Mouse (Mus musculus): ENCODE results near the gene Zswim1.
"Not testable (repeated sequence)": the region's sequence is repeated elsewhere in the genome, so short reads cannot be mapped to it uniquely, and the experiment has no call there.

Zswim1 gene

DNA sequence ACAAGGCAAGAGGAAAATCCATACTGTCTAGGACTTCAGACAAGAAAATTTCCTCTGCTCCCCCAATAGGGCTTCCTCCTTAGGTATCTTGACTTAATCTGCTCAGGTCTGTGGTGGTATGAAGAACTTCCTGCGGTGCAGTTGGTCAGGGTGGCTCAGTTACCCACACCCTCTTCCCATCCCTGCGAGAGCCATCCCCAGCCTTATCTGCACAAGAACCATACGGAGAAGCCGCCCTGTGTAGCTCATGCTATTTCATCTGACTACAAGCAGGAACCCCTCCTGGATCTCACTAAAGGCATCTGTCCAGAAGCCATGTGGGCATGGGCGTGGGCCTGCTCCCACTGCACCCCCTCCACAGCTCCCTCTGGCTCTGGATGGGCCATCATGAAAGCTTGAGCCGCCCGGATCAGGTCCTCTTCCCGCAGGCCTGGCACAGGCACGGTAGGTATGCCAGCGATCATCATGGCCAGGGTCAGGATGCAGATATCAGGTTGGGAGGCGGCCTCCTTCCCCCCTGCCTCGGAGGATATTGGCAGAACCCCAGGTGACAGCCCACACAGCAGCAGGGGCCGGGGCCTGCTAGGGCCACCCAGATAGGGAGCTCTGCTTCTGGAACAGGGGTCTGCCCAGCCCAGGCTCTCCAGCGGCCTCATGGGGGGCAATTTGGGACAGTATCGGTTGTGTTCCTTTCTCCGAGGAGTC lies 4.8 kb downstream of the Zswim1 start:
- no peak for DNase-seq (ENCODE audit: inconsistent age in 2 of 2, low spot score in 1 of 2)

DNA sequence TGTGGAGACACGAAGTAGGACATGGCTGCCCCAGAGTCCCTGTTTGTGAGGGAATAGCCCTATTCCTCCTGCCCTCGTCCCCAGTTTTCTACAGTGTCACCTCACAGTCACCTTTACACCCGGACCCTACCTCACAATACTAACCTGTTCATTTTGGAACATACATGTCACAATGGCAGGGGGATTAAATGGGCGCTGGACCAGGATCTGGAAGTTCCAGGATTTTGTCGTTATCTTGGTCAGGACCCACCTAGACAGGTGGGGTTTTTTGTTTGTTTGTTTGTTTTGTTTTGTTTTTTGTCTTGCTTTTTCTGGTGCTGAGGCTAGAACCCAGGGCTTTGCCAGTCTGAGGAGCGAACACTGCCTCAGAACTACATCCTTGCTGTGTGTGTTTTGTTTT lies 6.0 kb downstream of the Zswim1 start, which contains the start of gene Spata25:
Spata25 (minus strand) TSS at position 101 of the 400 bp plus-strand sequence.
- no peak for DNase-seq (ENCODE audit: inconsistent age in 2 of 2, low spot score in 1 of 2)

DNA sequence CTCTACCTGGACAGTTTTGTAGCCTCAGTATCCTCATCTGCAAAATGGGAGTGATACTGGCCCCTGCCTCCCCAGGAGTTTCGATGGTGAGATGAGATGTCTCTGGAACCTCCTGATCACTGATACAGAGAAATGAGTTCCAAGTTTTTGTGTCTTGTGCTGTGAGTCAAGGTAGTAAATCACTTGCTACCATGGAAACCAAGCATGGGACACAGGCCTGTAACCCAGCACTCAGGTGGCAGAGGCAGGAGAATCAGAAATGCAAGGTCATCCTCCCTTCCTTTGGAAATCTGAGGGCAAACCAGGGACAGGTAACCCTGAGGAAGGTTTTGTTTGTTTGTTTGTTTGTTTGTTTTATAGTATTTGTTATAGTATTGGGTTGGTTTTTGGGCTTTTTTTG lies 6.6 kb downstream of the Zswim1 start:
- DNase-seq (ENCODE audit: inconsistent age in 2 of 2, low spot score in 1 of 2) = no peak

DNA sequence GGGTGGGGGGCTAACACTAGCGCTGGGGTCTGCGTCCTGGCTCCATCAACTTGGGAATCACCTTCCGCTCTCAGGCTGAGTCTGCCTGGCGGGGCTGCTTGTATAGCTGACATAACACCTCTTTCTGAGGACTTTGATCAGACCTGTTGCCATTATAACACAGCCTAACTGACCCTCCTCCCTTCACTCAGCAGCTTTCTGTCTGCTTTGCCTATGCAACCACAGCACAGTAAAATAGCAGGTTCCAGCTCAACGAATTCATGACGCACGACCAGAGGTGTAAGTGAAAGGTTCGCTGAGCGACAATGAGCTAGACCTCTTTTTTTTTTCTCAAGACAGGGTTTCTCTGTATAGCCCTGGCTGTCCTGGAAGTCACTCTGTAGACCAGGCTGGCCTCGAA lies 8.5 kb downstream of the Zswim1 start:
- DNase-seq (ENCODE audit: inconsistent age in 2 of 2, low spot score in 1 of 2) = no peak

DNA sequence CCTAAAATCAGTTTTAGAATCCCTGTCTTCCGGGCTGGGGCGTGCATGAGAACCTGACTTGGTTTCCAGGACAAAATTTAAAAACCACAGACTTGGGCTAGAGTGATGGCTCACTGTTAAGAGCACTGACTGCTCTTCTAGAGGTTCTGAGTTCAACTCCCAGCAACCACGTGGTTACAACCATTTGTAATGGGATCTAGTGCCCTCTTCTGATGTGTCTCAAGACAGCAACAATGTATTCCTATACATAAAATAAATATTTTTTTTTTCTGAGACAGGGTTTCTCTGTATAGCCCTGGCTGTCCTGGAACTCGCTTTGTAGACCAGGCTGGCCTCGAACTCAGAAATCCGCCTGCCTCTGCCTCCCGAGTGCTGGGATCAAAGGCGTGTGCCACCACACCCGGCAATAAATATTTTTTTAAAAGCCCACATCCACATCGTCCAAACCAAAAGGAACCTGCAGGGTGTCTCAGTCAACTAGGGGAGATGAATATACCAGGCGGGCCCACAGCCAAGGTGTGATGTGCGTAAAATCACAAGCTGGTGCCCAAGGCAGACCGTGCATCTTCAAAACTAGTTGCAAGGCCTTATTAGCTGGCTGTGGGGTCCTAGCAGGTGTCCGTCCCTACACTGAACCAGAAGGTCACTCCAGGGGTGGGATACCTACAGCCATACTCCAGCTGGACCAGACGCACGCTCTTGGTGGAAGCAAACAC lies 9.7 kb downstream of the Zswim1 start:
- DNase-seq (ENCODE audit: inconsistent age in 2 of 2, low spot score in 1 of 2) = no peak

DNA sequence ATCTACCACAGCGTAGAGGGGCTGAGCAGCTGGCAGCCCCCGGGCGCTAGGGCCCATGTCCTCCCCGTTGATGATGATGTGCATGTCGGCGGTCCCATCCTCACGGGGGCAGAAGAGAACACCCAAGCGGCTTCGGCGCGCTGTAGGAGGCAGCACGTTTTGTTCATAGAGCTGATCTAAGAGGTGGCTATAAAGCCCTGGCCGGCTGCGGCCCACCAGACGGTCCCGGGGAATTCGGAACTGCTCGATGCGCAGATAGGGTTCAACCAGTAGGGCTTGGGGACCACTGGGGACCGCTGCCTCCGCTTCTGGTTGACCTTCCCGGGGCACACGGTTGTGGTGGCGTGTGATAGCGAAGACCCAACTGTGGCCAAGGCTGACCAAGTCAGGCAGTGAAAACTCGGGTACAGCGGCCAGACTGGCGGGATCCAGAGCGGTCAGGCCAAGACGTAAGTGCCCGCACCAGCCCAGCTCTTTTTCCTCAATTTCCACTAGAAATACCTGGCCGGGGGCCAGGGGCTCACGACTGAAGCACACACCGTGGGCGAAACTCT lies 10.3 kb downstream of the Zswim1 start, which contains the start of gene Ctsa:
Ctsa (plus strand) TSS at position 126 of the 554 bp plus-strand sequence.
- peak; percentile 86 to 95 for DNase-seq (ENCODE audit: inconsistent age in 2 of 2, low spot score in 1 of 2)

DNA sequence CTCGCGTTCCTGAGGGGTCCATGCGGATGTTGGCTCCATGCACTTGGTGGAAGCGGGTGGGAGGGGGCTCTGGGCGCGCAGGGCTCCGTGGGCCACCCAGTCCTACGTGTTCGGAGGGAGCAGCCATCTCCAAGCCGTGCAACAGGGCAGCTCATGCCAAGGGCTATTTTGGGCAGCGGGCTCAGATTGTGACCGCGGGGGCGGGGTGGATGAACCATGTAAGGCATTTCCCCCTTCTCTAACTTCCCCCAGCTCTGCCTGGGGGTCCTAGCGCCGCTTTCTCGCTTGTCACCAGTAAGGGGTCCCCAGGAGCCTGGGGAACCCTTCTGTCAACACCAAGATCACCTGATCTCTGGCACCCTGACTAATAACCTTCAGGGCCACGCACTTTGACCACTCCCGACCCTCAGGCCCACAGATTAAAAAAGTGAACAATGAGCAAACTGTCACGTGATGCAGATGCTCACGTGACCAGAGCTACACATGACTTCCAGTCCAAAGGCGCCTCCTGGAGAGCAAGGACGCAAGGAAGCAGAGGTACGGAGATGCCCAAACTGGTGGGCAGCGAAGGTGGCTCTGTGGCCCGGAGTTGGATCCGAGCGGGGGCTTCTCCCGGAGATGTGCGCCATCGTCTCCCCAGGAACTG lies 11.0 kb downstream of the Zswim1 start, which contains the start of gene Neurl2:
Neurl2 (minus strand) TSS at position 143 of the 646 bp plus-strand sequence.
- peak; percentile 92 to 97 for DNase-seq (ENCODE audit: inconsistent age in 2 of 2, low spot score in 1 of 2)

DNA sequence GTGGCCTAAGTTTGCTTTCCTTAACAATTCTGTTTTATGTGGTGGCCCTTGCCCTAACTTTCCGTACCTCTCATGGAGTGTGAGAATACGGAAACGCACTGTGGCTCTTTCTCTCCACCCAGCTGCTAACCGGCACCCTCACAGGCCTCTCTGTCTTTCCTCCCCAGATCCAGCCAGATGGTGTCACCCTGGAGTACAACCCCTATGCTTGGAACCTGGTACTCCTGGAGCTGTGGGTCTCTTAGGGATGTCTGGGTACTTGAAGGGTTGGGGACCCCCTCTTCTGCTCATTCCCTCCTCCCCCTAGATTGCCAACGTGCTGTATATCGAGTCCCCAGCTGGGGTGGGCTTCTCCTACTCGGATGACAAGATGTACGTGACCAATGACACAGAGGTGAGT lies 12.0 kb downstream of the Zswim1 start:
- DNase-seq (ENCODE audit: inconsistent age in 2 of 2, low spot score in 1 of 2) = peak in 1 of 2 experiments; percentile 58

DNA sequence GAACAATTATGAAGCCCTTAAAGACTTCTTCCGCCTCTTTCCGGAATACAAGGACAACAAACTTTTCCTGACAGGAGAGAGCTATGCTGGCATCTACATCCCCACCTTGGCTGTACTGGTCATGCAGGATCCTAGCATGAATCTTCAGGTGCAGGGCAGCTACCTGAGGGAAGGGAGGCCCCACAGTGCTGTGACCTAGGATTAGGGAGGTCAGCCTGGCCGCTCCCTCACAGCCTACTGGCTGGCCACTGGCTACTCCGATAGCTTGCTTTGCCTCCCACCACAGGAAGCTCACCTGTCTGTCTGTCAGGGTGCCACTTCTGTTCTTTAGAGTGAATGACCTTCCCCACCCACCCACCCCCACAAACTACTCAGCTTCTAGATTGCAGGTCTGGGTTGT lies 12.7 kb downstream of the Zswim1 start:
- DNase-seq (ENCODE audit: inconsistent age in 2 of 2, low spot score in 1 of 2) = no peak

DNA sequence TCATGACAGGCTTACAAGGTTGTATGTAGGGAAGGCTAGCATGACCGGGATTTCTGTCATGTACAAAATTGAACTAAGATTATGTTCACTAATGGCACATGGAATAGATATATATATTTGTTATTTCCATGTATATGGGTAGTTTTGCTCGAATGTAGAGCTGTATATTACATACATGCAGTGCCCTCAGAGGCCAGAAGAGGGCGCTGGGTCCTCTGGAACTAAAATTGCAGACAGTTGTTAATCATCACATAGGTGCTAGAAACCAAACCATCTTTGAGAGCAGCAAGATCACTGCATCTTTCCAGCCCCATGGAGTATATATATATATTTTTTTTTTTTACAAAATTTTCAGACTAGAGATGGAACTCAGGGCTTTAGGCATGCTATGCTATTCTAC lies 23.3 kb downstream of the Zswim1 start:
- DNase-seq (ENCODE audit: inconsistent age in 2 of 2, low spot score in 1 of 2) = no peak

DNA sequence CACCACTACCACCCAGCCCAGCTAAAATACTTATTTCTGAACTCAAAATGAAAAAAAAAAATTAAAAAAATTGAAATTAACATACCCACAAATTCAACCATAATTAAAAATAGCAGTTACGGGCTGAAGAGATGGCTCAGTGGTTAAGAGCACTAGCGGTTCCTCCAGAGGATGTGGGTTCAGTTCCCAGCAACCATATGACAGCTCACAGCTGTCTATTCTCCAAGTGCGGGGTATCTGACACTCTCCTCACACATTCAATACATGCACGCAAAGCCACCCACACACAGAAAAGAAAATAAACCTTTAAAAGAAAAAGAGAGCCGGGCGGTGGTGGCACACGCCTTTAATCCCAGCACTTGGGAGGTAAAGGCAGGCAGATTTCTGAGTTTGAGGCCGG lies 27.6 kb downstream of the Zswim1 start:
- DNase-seq (ENCODE audit: inconsistent age in 2 of 2, low spot score in 1 of 2) = no peak

DNA sequence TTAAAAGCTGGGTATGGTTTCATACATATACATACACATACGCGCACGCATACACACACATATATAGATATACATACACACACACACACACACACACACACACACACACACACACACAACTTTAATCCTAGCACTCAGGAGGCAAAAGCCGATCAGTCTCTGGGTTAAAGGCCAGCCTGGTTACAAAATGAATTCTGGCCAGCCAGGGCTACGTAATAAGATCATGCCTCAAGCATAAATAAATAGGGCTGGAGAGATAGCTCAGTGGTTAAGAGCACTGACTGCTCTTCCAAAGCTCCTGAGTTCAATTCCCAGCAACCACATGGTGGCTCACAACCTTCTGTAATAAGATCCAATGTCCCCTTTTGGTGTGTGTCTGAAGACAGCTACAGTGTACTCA lies 33.1 kb downstream of the Zswim1 start:
- not testable (repeated sequence) for DNase-seq (ENCODE audit: inconsistent age in 2 of 2, low spot score in 1 of 2)

DNA sequence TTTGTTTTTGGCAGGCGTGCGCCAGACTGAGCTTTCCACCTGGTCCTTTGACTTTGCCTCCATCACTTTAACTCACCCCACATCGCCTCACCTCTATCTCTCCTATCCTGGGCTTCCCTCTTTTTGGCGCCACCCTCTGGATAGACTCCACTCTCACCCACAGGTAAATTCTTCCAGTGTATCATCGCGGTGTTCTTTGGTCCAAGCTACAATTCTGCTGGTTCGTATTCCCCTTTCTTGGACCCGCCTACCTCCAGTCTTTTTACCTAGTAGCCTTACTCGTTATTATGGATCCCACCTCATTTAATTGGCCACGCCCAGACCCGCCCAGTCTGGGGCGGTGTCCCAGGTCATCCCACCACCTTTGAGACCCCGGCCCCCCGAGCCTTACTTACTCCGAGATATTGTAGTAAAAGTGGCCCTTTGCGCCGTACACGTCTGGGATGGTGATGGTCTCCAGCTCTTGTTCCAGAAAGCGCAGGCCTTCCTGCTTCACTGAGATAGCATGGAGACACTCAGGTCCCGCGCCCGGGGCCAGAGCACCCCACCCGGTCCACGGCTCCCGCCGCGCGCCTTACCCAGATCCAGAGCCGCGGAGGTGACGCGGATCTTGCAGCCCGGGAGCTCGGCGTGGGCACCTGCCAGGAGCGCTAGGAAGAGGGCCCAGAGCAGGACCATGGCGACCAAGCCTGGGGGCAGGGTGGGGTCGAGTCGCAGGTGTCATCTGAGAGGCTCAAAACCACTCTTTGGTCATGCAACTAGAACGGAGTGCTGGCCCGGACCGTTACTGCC lies 34.0 kb downstream of the Zswim1 start:
- DNase-seq (ENCODE audit: inconsistent age in 2 of 2, low spot score in 1 of 2) = no peak

DNA sequence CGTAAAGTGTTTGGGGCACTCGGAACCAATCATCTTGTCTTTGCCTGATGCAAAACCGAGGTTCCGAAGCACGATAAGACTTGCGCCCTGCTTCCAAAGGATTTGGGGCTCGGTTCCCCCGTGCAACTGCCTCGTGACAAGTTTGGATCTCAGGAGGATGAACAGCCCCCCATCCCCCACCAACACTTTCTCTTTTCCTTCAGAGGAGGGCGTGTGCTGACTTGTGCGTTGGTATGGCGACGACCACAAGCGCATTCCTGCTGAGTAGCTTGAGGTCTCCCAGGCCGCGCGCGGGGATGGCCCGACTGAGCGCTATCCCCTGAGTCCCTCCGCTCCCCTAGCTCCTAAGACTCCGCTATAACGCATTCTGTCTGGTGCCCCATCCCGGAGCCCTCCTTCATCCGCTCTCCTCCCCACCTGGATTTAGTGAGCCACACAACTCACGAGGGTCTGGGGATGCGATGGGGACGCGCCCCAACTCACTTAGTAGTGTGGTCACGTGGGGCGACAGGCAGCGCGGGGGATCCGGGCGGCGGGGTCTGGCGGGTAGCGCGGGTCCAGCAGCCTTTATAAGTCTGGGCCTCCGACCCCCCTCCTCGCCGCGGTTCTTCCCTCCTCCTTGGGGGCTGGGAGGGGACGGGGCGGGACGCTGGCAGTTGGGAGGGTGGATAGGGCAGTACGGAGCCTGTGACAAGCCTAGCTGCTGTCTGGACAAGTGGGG lies 34.8 kb downstream of the Zswim1 start, which contains the start of gene Pltp:
Pltp (minus strand) TSS at position 611 of the 721 bp plus-strand sequence.
- peak; percentile 42 to 74 for DNase-seq (ENCODE audit: inconsistent age in 2 of 2, low spot score in 1 of 2)

DNA sequence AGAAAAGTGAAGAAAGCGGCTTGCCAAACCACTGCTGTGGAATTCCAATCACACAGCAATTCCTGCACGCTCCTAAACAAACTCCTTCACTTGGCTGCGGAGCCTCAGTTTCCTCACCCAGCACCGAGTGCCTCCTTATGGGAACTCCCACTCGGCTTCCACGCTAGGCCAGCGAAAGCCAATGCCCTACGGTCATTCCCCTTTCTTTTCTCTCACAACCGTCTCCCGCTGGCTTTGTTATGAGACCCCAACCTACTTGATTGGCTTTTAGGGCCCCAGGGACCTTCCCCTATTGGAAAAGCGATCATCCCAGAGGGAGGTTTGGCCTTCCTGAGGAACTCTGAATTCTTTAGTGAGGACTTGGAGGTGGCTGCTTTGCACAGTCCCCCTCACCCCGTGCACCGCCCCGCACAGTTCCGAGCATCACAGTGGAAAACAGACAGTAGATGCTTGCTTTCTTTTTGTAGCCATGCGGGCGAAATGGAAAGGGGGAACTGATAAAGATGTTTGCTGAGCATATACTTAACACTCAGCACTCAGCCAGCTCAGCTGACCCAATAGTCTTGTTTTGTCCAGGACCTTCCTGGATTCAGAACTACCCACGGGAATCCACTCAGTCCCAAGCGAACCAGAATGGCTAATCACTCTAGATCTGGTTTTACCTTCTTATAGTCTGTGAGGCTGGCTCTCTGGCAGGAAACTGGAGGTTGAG lies 35.5 kb downstream of the Zswim1 start:
- no peak for DNase-seq (ENCODE audit: inconsistent age in 2 of 2, low spot score in 1 of 2)

DNA sequence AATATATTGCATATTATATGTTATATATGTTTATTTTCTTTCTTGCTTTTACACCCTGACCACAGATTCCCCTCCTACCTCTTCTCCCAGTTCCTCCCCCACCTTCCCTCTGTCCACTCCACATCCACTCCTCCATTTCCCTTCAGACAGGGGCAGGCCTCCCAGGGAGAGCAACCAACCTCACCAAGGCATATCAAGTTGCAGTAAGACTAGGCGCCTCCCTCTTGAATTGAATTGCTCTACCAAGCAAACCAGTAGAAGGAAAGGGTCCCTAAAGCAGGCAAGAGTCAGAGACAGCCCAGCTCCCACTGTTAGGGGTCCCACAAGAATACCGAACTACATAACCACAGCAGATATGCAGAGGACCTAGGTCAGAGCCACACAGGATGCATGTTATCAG lies 36.7 kb downstream of the Zswim1 start:
- no peak for DNase-seq (ENCODE audit: inconsistent age in 2 of 2, low spot score in 1 of 2)

DNA sequence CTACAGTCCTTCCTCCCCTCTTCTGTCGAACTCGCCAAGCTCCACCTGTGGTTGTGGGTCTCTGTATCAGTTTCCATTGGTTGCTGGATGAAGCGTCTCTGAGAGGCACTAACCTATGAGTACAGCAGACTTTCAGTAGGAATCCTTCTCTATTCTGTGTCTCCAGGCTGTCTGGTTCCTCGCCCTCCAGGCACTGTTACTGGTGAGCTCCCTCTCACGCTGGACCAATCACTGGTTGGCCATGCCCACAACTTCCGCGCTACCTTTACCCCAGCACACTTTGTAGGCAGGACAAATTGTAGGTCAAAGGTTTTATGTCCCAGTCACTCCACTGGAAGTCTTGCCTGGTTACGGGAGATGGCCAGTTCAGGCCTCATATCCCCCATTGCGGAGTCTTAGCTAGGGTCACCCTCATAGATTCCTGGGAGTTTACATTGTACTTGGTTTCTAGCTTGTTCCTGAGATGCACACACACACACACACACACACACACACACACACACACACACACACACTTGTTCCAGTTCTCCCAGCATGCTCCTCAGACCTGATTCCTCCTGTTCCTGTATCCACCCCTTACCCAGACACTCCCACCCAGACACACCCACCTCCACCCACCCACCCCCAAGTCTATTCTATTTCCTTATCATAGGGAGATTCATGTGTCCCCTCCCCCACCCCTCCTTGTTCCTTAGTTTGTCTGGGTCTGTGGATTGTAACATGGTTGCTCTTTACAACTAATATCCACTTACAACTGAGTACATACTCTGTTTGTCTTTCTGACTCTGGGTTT lies 37.4 kb downstream of the Zswim1 start:
- DNase-seq (ENCODE audit: inconsistent age in 2 of 2, low spot score in 1 of 2) = no peak

DNA sequence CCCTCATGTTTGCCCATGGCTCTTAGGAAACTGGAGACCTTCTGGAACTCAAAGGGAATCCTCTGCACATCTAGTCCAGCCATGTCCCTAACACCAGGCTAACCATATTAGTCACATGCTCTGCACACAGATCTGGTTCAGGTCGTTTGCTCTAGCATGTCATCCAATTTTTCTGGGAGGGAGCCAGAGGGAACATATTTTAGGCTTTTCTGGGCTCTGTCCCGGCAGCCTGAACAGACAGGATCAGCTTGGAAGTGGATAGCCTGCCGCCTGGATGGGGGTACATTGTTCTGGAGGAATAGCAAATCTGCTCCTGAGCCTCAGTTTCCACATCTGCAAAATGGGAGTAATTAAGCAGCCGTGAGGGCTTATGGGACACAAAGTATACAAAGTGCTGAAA lies 38.6 kb downstream of the Zswim1 start:
- no peak for DNase-seq (ENCODE audit: inconsistent age in 2 of 2, low spot score in 1 of 2)

Data from adrenal gland, adult (tissue).